Mouse (Mus musculus): ENCODE measurements around the gene Tmem86b. TPM values are rescaled to one million over a fixed set of nuclear protein-coding genes. Genes with fewer than 3 reads are reported as not detected.
A peak's percentile ranks its signal among the peaks of the same experiment; 100 is the strongest.

The Tmem86b gene
- polyA plus RNA-seq, 1 experiment = 261 TPM

- Histone ChIP-seq H3K27me3 (ENCODE audit: control insufficient read depth, insufficient read depth, low read length) (no peaks in the 10 kb centered on the region), H3K27ac (ENCODE audit: insufficient read depth, low read depth, low read length) (no peak overlapping the region), H3K4me3 (ENCODE audit: low read depth, low read length) (no peak overlapping the region), H3K4me1 (ENCODE audit: control insufficient read depth, insufficient read depth, insufficient read length, low read length) (peaks cover 5% of the 10 kb centered on the region; the same call in 1 of the 2 replicates), H3K36me3 (ENCODE audit: control insufficient read depth, insufficient read depth, low read length) (peaks cover 12% of the 10 kb centered on the region)
- 97% methylated on average over 5 of the region's 5 CpGs for WGBS
- TF ChIP-seq CTCF (IDR thresholded peaks at IDR 0.05; ENCODE audit: extremely low read depth, insufficient read length, insufficient replicate concordance, low read depth, low read length) = no peak
- no peak for TF ChIP-seq POLR2A (IDR thresholded peaks at IDR 0.05; ENCODE audit: low read depth, low read length)
These were observed 35.6 kb upstream of the Tmem86b start for GRCm38 (mm10) chr7:4666871-4667270.

- Histone ChIP-seq H3K36me3 (ENCODE audit: control insufficient read depth, insufficient read depth, low read length) (peaks cover 7% of the 10 kb centered on the region), H3K4me1 (ENCODE audit: control insufficient read depth, insufficient read depth, insufficient read length, low read length) (peaks cover 7% of the 10 kb centered on the region; the same call in 1 of the 2 replicates), H3K27ac (ENCODE audit: insufficient read depth, low read depth, low read length) (no peak overlapping the region), H3K27me3 (ENCODE audit: control insufficient read depth, insufficient read depth, low read length) (no peaks in the 10 kb centered on the region), H3K4me3 (ENCODE audit: low read depth, low read length) (no peak overlapping the region)
- TF ChIP-seq POLR2A (IDR thresholded peaks at IDR 0.05; ENCODE audit: low read depth, low read length) (no peak), CTCF (IDR thresholded peaks at IDR 0.05; ENCODE audit: extremely low read depth, insufficient read length, insufficient replicate concordance, low read depth, low read length) (no peak)
- WGBS = 57% methylated on average over 2 of the region's 2 CpGs
These were observed 32.5 kb upstream of the Tmem86b start for GRCm38 (mm10) chr7:4663742-4664141.

GRCm38 (mm10) chr7:4663179-4663578, 32.0 kb upstream of the Tmem86b start:
- H3K36me3 ChIP-seq (ENCODE audit: control insufficient read depth, insufficient read depth, low read length) = peaks cover 7% of the 10 kb centered on the region
- H3K27ac ChIP-seq (ENCODE audit: insufficient read depth, low read depth, low read length) = no peak overlapping the region
- TF ChIP-seq CTCF (IDR thresholded peaks at IDR 0.05; ENCODE audit: extremely low read depth, insufficient read length, insufficient replicate concordance, low read depth, low read length) (no peak), POLR2A (IDR thresholded peaks at IDR 0.05; ENCODE audit: low read depth, low read length) (no peak)
- WGBS = 87% methylated on average over 8 of the region's 8 CpGs
- H3K27me3 ChIP-seq (ENCODE audit: control insufficient read depth, insufficient read depth, low read length) = no peaks in the 10 kb centered on the region
- no peak overlapping the region for H3K4me3 ChIP-seq (ENCODE audit: low read depth, low read length)
- peaks cover 7% of the 10 kb centered on the region; the same call in 1 of the 2 replicates for H3K4me1 ChIP-seq (ENCODE audit: control insufficient read depth, insufficient read depth, insufficient read length, low read length)

GRCm38 (mm10) chr7:4659911-4660443, 28.8 kb upstream of the Tmem86b start:
- peaks cover 20% of the 10 kb centered on the region; the same call in 1 of the 2 replicates for H3K4me1 ChIP-seq (ENCODE audit: control insufficient read depth, insufficient read depth, insufficient read length, low read length)
- peaks cover 3% of the 10 kb centered on the region; the same call in 1 of the 2 replicates for H3K36me3 ChIP-seq (ENCODE audit: control insufficient read depth, insufficient read depth, low read length)
- TF ChIP-seq CTCF (IDR thresholded peaks at IDR 0.05; ENCODE audit: extremely low read depth, insufficient read length, insufficient replicate concordance, low read depth, low read length) (no peak), POLR2A (IDR thresholded peaks at IDR 0.05; ENCODE audit: low read depth, low read length) (no peak)
- H3K4me3 ChIP-seq (ENCODE audit: low read depth, low read length) = no peak overlapping the region
- 0 out of 2 replicates have a peak overlapping the region, but pooled peaks have one; percentile 87 for H3K27ac ChIP-seq (ENCODE audit: insufficient read depth, low read depth, low read length)
- no peaks in the 10 kb centered on the region for H3K27me3 ChIP-seq (ENCODE audit: control insufficient read depth, insufficient read depth, low read length)
- WGBS = 56% methylated on average over 3 of the region's 3 CpGs

GRCm38 (mm10) chr7:4658912-4659551, 27.8 kb upstream of the Tmem86b start, which contains the start of gene Ppp6r1:
TSS of gene Ppp6r1 (minus strand) at chr7:4659019.
- H3K4me3 ChIP-seq (ENCODE audit: low read depth, low read length) = peak within 1 kb of the TSS; percentile 93
- H3K27ac ChIP-seq (ENCODE audit: insufficient read depth, low read depth, low read length) = peak within 1 kb of the TSS; percentile 87
- H3K27me3 ChIP-seq (ENCODE audit: control insufficient read depth, insufficient read depth, low read length) = no peaks in the 10 kb centered on the region
- peaks cover 23% of the 10 kb centered on the region; the same call in 1 of the 2 replicates for H3K4me1 ChIP-seq (ENCODE audit: control insufficient read depth, insufficient read depth, insufficient read length, low read length)
- TF ChIP-seq POLR2A (IDR thresholded peaks at IDR 0.05; ENCODE audit: low read depth, low read length) (peak; percentile 97), CTCF (IDR thresholded peaks at IDR 0.05; ENCODE audit: extremely low read depth, insufficient read length, insufficient replicate concordance, low read depth, low read length) (peak; percentile 18; the same call in 1 of the 2 replicates)
- under 1% methylated on average over 54 of the region's 54 CpGs for WGBS
- H3K36me3 ChIP-seq (ENCODE audit: control insufficient read depth, insufficient read depth, low read length) = no peaks in the 10 kb centered on the region

GRCm38 (mm10) chr7:4658128-4658907, 27.1 kb upstream of the Tmem86b start:
- Histone ChIP-seq H3K27me3 (ENCODE audit: control insufficient read depth, insufficient read depth, low read length) (no peaks in the 10 kb centered on the region), H3K27ac (ENCODE audit: insufficient read depth, low read depth, low read length) (peak overlapping the region; percentile 85), H3K36me3 (ENCODE audit: control insufficient read depth, insufficient read depth, low read length) (peaks cover 3% of the 10 kb centered on the region; the same call in 1 of the 2 replicates), H3K4me1 (ENCODE audit: control insufficient read depth, insufficient read depth, insufficient read length, low read length) (peaks cover 25% of the 10 kb centered on the region; the same call in 1 of the 2 replicates), H3K4me3 (ENCODE audit: low read depth, low read length) (peak overlapping the region; percentile 93)
- TF ChIP-seq POLR2A (IDR thresholded peaks at IDR 0.05; ENCODE audit: low read depth, low read length) = no peak
- TF ChIP-seq CTCF (IDR thresholded peaks at IDR 0.05; ENCODE audit: extremely low read depth, insufficient read length, insufficient replicate concordance, low read depth, low read length) = no peak
- under 1% methylated on average over 78 of the region's 78 CpGs for WGBS

Data from small intestine, adult 2 months (tissue).